Mouse (Mus musculus): Measurements from ENCODE around the gene Cd68. TPM values are rescaled to one million over a fixed set of nuclear protein-coding genes. Genes with fewer than 3 reads are reported as not detected.

Cd68 gene
- total RNA-seq, 2 experiments from 2014 or later, result 25.0 to 33.1 TPM

DNA sequence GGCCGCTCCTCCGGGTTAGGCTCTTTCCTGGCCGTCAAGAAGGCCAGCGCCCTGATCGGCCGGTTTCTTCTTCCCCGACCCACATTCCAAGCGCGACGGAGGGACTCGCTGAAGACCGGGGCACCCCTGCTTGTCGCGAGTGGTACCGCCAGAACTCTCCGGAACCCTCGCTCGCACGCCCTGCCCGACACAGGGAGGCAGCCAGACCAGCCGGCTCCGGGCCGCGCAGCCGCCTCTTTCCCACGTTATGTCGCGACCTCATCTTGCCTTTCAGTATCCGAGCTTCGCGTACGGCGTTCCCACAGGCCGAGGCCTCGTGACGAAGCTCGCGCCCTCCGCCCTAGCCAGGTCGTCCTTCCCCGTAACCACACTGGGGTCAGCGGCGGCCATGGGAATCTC lies 5.8 kb upstream of the Cd68 start:
- no peak; the same call in 1 of the 2 replicates for ATAC-seq (replicated peaks; ENCODE audit: poor library complexity)

DNA sequence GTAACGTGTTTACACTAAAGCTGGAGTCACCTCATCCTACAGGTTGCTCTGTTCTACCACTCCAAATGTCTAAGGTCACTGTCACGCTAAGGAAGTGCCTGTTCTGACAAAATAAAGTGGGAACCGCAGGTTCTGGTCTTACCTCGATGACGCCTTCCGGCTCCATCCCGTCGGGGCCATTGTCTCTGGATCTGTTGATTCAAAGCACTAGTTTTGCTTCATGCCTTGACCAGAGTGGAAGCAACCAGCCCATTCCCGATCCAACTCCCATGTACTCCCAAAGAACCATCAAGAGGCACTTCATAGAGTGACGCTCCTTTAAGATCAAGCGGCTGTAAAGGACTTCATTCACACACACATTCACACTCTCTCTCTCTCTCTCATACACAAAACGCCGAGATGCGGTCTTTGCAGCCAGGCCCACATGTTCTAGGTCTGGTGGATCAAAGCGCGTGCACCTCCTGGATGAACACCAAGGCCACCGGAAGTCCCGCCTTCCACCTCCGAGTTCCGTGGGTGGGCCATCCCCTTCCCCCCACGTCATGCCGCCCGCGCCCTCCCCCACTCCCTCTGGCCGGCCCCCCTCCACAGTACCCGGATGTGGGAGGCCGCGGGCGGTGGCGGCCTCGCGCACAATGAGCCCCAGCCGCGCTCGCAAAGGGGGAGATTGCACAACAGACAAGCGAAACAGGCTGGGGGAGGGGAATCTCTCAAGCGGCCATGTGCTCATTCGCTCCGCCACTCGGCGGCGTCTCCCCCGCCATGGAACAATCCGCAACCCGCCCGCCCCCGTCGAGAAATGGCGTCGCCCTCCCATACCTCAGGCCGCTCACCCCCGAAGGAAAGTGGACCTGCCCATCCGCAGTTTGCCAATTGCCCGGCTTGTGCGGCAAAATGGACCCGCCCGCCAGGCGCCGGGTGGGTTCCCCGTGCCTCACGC lies 5.1 kb upstream of the Cd68 start:
- peak; percentile 66 for ATAC-seq (replicated peaks; ENCODE audit: poor library complexity)

DNA sequence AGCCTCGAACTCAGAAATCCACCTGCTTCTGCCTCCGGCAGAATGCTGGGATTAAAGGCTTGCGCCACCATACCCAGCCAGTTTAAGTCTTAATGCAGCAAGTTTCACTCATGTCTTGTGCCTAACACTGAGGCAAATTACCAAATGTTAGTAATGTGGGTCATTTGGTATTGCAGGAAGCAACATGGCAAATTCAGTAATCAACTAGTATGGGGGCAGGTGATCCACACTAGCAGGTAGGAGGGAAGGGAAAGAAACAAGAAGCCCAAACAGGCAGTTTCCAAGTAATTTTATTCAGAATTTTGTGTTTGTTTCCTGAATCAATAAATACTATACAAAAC lies 682 bp upstream of the Cd68 start:
- no peak for ATAC-seq (replicated peaks; ENCODE audit: poor library complexity)

DNA sequence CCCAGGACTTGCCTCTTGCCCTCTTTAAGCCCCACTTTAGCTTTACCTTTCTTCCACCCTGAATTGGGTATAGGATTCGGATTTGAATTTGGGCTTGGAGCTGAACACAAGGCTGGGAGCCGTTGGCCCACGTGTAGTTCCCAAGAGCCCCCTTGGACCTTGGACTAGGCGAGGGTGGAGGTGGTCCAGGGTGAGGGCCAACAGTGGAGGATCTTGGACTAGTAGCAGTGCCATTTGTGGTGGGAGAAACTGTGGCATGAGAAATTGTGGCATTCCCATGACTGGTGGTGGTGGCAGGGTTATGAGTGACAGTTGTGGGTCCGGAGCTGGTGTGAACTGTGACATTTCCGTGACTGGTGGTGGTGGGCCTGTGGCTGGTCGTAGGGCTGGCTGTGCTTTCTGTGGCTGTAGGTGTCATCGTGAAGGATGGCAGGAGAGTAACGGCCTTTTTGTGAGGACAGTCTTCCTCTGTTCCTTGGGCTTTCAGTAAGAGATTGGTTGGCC lies 444 bp downstream of the Cd68 start:
- ATAC-seq (replicated peaks; ENCODE audit: poor library complexity), result no peak

DNA sequence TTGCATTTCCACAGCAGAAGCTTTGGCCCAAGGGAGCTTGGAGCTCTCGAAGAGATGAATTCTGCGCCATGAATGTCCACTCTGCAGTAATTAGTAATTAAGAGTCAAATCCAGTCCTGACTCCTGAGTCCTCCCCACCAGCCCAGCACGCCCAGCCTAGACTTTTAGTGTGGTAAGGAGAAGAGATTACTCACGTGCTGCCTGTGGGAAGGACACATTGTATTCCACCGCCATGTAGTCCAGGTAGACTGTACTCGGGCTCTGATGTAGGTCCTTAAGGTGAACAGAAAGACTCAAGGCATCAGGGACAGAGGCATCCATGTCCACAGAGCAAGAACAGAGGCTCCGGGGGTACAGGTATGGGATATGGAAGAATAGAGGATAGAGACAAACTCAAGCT lies 1.1 kb downstream of the Cd68 start:
- ATAC-seq (replicated peaks; ENCODE audit: poor library complexity), result no peak

DNA sequence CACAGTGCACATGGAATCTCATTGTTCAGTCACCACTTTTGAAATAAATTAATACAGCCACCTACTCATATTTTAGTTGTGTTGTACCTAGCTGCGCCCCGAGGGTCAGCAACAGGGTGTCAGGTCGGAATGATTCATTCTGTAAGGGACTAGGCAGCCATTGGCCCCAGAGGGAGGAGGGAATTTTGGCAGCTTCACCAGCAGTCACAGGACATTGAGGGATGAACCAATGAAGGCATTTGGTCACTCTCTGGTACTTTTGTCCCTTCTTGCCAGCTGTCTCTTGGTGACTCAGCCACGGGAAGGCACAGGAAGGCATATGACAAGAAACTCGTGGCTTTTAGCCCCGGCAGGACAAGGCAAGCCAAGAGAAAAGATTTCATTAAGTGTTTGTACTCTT lies 2.2 kb downstream of the Cd68 start:
- no peak for ATAC-seq (replicated peaks; ENCODE audit: poor library complexity)

DNA sequence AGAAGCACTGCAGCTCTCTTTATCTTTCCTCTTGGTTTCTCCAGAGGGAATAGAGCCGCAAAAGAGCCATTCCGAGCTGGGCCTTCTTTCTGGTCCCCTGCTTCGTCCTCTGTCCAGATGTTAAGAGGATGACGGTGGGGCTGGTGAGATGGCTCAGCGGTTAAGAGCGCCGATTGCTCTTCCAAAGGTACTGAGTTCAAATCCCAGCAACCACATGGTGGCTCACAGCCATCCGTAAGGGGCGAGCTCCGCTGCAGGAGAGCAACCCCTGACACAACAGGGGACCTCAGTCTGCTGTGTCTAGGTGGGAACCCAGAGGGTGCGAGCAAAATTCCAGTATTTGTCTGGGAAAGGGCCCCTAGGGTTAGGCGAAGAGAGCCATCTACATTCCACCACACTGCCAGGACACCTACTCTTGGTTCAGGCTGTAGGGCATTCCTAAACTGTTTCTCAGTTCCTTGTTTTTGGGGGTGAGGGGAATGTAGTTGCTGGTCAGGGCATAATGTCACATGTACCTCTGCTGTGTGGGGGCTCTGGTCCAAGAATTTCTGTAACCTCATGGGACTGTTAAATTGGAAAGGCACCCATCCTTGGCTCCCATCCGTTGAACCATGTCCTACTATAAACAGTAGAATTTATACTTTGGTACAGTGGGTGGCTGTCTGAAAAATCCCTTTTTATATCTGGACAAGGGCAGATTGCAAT lies 2.8 kb downstream of the Cd68 start:
- ATAC-seq (replicated peaks; ENCODE audit: poor library complexity), result no peak

DNA sequence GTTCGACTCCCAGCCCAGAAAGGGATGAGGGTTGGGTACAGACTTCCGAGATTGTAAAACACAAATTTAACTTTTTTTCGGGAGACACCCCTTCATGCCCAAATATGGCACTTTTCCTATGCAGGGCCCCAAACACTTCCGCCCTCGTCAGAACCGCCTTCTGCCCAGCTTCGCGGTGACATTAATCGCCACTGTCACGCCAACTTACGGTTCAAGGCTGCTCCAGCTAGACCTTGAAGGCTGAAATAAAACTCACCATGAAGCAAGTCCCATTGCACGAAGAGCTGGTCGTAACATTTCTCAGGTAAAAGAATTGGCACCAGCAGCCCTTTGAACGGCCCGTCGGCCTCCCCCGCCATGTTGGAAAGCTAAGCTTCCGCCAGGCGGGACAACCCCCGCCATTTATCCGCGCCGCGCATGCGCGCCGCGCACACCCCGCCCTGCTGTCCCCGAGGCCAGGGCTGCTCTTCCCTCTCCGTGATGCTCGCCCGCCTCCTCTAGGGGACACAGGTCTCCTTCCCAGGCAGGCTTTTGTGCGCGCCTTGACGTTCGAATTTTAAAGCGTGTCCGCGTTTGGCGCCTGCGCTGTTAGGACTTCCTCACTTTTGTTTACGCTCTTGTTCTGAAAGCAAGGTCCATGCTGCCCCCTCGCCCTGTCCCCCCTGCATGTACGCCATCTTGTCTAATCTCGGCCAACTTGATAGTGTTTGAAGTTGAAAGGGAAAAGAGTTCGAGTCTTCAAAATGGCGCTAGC lies 3.6 kb downstream of the Cd68 start, which contains the start of gene Mpdu1:
Gene Mpdu1, minus strand, starts transcription at position 430 of the 754 bp plus-strand sequence.
- ATAC-seq (replicated peaks; ENCODE audit: poor library complexity), result peak; percentile 77

DNA sequence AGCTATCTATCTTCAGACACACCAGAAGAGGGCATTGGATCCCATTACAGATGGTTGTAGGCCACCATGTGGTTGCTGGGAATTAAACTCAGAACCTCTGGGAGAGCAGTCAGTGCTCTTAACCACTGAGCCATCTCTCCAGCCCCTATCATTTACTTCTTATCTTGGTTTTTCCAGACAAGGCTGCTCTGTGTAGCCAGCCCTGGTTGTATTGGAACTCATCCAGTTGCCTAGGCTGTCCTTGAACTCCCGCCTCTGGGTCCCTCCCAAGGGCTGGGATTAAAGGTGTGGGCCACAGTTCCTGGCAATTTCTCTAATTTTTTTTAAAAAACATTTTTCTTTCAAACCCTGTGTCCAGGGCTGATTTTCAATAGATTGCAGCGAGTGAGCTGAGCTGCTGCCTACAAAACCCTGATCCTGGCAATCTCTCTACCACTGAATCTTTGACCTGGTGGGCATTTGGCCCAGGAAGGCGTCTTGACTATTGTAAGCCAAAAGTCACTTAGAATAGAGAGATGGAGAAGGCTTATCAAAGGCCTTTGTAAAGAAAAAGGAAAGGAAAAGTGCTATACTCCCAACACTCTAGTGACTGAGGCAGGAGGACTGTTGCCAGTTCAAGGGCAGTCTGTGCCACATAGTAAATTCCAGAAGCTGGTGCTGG lies 4.6 kb downstream of the Cd68 start:
- ATAC-seq (replicated peaks; ENCODE audit: poor library complexity), result no peak

DNA sequence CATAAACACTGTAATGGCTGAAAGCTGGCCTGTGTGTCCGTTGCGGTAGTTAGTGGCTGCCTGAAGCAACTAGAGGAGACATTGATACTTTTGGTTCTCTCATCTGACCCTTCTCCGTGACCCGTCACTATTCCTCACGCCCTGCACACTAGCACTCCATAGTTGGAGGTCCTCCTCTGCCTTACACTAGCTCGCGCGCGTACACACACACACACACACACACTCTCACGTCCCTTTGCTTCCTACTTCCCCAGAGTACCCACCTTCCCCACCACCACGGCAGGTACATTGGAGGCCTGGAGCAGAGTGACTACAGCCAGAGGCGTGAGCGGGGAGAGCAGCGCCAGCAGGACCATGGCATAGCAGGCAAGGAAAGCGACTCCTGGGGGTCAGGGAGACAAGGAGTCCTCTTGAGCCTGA lies 8.5 kb downstream of the Cd68 start:
- no peak for ATAC-seq (replicated peaks; ENCODE audit: poor library complexity)

DNA sequence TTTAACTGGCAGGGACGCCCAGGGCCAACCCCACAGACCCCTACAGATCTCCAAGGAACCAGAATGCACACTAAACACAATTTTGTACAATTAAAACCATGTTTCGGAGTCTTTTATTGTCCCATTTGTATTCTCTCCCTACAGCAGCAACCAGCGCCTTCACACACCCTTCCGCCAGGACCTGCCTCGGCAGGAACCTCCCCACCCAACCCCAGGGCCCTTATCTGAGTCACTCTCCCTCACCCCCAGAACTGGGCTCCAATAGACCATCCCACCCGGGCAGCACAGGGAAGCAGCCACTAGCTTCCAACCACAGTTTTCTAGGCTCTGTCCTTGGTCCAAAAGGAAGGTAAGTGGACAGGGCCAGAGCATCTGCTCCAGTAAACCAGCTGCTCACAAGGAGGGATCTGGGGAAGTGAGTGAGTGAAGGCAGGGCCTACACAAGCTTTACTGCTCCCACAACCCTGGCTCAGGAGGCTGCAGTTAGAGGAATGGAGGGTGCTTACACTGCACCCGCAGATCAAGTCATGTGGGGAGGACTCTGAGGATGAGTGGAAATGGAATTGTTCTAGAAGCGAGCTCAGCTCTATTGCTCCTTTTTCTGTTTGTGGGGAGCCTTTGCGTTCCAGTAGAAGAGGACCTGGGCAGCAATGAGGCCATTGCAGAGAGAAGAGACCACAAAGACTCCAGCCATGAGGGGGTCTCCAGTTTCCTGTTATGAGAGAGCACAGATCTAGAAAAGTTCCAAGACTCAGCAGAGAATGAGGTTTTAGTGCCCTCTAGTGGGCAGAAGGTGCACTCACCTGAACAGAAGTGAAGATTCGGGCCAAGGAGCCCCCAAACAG lies 9.1 kb downstream of the Cd68 start:
- ATAC-seq (replicated peaks; ENCODE audit: poor library complexity), result peak; percentile 45; the same call in 1 of the 2 replicates

DNA sequence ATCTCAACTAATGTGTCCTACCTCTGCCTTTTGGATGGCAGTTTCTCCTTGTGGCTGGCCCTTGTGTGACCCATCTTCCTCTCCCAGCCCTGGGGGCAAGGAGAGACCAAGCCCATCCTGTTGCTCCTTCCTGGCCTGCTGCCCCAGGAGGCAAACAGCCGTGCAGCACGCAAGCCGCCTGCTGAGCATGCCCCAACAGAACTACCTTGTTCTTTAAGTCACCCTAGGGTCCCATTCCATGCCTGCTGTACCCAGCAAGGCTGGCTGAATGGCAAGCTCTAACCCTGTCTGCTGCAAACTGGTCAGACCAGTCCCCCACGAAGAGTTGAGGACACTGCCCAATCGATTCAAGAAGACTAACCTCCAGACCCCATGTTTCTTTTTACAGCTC lies 9.9 kb downstream of the Cd68 start:
- ATAC-seq (replicated peaks; ENCODE audit: poor library complexity), result no peak

DNA sequence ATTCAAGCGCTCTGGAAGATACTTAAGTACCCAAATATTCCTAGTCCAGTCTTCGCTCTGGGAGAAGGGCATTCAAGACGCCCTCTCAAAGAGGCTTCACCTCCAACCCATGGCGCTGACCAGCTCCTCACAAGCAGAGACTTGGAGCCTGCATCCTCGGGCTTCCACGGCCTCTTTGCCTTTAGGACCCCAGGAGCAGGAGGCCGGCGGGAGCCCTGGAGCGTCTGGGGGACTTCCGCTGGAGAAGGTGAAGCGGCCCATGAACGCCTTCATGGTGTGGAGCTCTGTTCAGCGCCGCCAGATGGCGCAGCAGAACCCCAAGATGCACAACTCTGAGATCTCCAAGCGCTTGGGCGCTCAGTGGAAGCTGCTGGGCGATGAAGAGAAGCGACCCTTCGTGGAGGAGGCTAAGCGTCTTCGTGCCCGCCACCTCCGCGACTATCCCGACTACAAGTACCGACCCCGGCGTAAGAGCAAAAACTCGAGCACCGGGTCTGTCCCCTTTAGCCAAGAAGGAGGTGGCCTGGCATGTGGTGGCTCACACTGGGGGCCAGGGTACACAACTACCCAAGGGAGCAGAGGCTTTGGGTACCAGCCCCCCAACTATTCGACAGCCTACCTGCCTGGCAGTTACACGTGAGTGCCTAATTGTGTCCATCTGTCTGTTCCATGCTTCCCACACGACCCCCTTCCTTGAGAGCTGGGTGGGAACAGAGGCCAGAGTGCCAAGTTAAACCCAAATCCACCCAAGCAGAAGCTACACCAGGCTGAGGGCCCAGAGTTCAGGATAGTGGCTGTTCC lies 10.5 kb downstream of the Cd68 start, which contains the start of gene Sox15:
Gene Sox15, plus strand, starts transcription at position 51 of the 801 bp plus-strand sequence.
- ATAC-seq (replicated peaks; ENCODE audit: poor library complexity), result peak; percentile 63

DNA sequence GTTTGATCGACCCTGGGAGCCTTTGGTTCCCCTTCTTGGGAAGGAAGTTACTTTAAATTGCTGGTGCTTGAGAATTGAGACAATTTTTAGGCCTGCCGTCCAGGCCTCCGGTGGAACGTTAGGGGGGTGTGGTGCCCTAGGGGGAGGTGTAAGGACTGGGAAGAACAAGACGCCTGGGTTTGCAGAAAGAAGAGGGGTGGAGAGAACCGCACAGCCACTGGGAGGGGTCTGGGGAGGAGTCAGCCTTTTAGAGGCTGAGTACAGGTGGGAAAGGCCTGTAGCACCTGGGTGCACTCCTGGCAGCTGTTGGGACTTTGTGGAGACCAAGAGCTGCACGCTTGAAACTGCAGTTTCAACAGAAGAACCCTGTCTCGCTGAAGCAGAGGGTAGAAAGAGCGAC lies 11.2 kb downstream of the Cd68 start:
- no peak for ATAC-seq (replicated peaks; ENCODE audit: poor library complexity)

DNA sequence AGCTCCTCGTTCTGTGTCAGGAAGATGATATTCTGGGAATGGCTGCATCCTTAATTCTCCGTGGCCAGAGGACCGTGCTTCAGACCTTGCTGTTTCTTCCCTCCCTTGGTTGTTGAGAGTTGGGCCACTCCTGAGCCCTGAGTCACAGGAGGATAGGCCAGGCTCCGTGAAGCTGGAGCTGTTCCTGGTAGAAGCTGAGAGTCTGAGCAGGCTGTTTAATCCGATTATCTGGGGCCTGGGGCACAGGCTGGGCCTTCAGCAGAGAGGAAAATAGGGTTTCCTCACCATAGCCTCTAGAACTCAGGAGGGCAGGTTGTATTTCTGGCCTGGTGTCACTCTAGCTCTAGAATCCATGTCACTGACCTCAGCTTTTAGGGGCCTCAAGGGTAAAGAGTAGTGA lies 12.6 kb downstream of the Cd68 start:
- no peak for ATAC-seq (replicated peaks; ENCODE audit: poor library complexity)

DNA sequence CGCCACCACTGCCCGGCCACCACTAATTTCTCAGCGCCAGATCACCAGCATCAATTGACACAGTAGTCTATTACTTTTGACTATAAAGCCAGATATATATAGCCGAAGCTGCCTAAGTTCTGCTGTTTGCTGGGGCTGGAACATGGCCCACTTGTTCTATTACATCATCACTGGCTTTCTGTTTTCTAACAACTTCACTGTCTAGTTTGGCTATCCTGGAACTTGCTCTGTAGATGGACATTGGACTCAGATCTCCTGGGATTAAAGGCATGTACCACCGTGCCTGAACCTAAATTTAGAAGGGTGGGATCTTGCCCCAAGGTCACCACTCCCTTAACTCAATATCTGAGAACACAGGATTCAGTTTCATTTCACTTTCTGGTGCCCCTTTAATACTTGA lies 20.1 kb downstream of the Cd68 start:
- ATAC-seq (replicated peaks; ENCODE audit: poor library complexity), result no peak

DNA sequence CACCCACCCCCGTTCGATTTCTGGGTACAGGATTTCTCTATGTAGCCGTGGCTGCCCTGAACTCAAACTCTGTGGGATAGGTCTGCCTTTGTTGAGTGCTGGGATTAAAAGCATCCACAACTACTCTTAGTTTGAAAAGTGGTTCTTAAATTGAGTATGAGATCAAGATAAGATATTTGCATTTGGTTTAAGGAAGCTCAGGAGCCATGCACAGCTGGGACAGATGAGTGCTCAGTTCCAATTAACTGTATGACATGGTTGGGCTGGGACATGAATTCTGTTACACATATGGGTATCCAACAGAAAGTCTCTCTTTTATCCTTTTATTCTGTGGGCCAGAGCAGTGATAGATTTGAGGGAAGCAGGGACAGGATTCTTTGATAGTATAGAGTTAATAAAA lies 30.5 kb downstream of the Cd68 start:
- no peak for ATAC-seq (replicated peaks; ENCODE audit: poor library complexity)

DNA sequence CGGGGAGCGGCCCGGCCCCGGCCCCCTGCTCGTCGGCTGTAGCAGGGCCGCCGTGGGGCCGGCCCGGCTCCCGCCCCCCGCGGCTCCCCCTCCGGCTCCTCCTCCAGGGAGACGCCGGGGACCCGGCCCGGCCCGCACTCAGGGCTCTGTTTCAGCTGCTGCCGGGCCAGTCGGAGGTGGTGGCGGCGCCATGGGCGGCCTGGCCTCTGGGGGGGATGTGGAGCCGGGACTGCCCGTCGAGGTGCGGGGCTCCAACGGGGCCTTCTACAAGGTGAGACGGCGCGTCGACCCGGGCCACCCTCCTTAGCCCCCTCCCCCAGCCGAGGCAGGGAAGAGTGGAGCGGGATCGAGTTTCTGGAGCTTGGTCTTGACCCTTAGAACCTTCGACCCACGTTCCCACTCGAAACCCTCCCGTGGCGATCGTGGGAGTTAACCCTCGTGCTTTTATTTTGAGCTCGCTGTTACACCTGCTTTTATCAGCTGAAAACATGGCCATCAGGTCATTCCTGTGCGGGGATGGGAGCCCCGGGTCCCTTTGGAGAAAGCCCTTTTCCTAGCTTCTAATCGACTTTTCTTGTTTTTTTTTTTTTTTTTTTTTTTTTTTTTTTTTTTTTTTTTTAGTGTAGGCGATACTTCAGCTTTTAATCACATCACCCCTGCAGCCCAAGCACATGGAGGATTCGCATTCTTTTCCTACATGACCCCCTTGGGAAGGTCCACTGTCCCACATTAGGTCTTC lies 32.7 kb downstream of the Cd68 start:
- ATAC-seq (replicated peaks; ENCODE audit: poor library complexity), result peak; percentile 5; the same call in 1 of the 2 replicates
